Mouse (Mus musculus) c-Kit-positive CD71-negative TER-119-negative erythroid progenitor cells, embryonic 14.5 days (primary cell): ENCODE data around the gene Slc4a3.

Experiments
- DNase-seq: peaks from one replicate; pipeline ENCODE4 v3.0.0-alpha.2; 2013; ENCODE audit warnings: low read depth

Gene Slc4a3

GRCm38 (mm10) chr1:75545965-75546956 is at the start of gene Slc4a3:
Gene Slc4a3 (plus strand): TSS chr1:75546266.
- no peak for DNase-seq

- DNase-seq: no peak
These were observed 47.2 kb upstream of the Slc4a3 start for GRCm38 (mm10) chr1:75498897-75499296.

GRCm38 (mm10) chr1:75499441-75499840 is 46.6 kb upstream of the Slc4a3 start:
- no peak for DNase-seq

GRCm38 (mm10) chr1:75501905-75502304 is 44.2 kb upstream of the Slc4a3 start:
- no peak for DNase-seq

- DNase-seq: no peak
These were observed 43.0 kb upstream of the Slc4a3 start for GRCm38 (mm10) chr1:75502945-75503650.

- DNase-seq: no peak
These were observed 42.5 kb upstream of the Slc4a3 start for GRCm38 (mm10) chr1:75503651-75503980.

GRCm38 (mm10) chr1:75504256-75505045 is 41.6 kb upstream of the Slc4a3 start:
- no peak for DNase-seq

GRCm38 (mm10) chr1:75505159-75505955 is 40.7 kb upstream of the Slc4a3 start:
- DNase-seq: no peak

- DNase-seq: no peak
These were observed 39.9 kb upstream of the Slc4a3 start, which contains the start of gene Obsl1 for GRCm38 (mm10) chr1:75505956-75506831. Gene Obsl1 (minus strand): TSS chr1:75506452.

- DNase-seq: no peak
These were observed 39.1 kb upstream of the Slc4a3 start, which contains the start of gene Inha for GRCm38 (mm10) chr1:75507006-75507405. Gene Inha (plus strand): TSS chr1:75507077.

- no peak for DNase-seq
These were observed 36.5 kb upstream of the Slc4a3 start for GRCm38 (mm10) chr1:75509586-75509985.

- DNase-seq: no peak
These were observed 35.9 kb upstream of the Slc4a3 start for GRCm38 (mm10) chr1:75510154-75510553.

GRCm38 (mm10) chr1:75511437-75512210 is 34.4 kb upstream of the Slc4a3 start:
- no peak for DNase-seq

GRCm38 (mm10) chr1:75512550-75512949 is 33.5 kb upstream of the Slc4a3 start:
- no peak for DNase-seq

- DNase-seq: no peak
These were observed 29.2 kb upstream of the Slc4a3 start for GRCm38 (mm10) chr1:75516703-75517380.

- no peak for DNase-seq
These were observed 28.1 kb upstream of the Slc4a3 start for GRCm38 (mm10) chr1:75517984-75518383.

GRCm38 (mm10) chr1:75518427-75518826 is 27.6 kb upstream of the Slc4a3 start:
- no peak for DNase-seq

- no peak for DNase-seq
These were observed 26.5 kb upstream of the Slc4a3 start for GRCm38 (mm10) chr1:75519576-75519975.
